Mouse (Mus musculus) MEL (cell line): ENCODE data around the gene Efnb1. TPM values are rescaled to one million over a fixed set of nuclear protein-coding genes. Genes with fewer than 3 reads are reported as not detected.

Experiments used
- DNase-seq: peaks from one replicate; pipeline ENCODE4 v3.0.0; 2011; ENCODE audit warnings: low read depth, low spot score
- H3K27ac ChIP-seq: 2 replicates; pipeline ENCODE4 v1.5.1; 2012; ENCODE audit warnings: low read depth, mild to moderate bottlenecking, control low read depth, low read length, moderate library complexity; ENCODE audit not compliant: control insufficient read depth
- H3K27me3 ChIP-seq, 2 experiments: fragments of 150-350 bp in 1 of 2; sonication (generic) in 1 of 2; 2 replicates each; pipeline ENCODE4 v1.6.1; 2012; ENCODE audit warnings: low read length in 2 of 2, mild to moderate bottlenecking in 2 of 2, improper control_type of control experiment in 1 of 2, moderate library complexity in 1 of 2; ENCODE audit not compliant: insufficient read depth in 2 of 2, control insufficient read depth in 1 of 2
- H3K36me3 ChIP-seq, 2 experiments: 2 replicates each; pipeline ENCODE4 v1.6.1; 2012 to 2014; ENCODE audit warnings: low read length in 2 of 2, improper control_type of control experiment in 1 of 2, inconsistent platforms in 1 of 2, mild to moderate bottlenecking in 1 of 2; ENCODE audit not compliant: insufficient read depth in 2 of 2, control insufficient read depth in 1 of 2
- H3K4me1 ChIP-seq, 2 experiments: fragments of 150-350 bp in 1 of 2; sonication (generic) in 1 of 2; 2 replicates each; pipeline ENCODE4 v1.6.1; 2012; ENCODE audit warnings: low read length in 2 of 2, improper control_type of control experiment in 1 of 2, mild to moderate bottlenecking in 1 of 2; ENCODE audit not compliant: insufficient read depth in 2 of 2, control insufficient read depth in 1 of 2
- H3K4me3 ChIP-seq, 2 experiments: fragments of 150-350 bp in 1 of 2; sonication (generic) in 1 of 2; 2 replicates each; pipeline ENCODE4 v1.5.1; 2012; ENCODE audit warnings: low read depth in 2 of 2, low read length in 2 of 2, mild to moderate bottlenecking in 2 of 2, moderate library complexity in 2 of 2, control low read depth in 1 of 2, improper control_type of control experiment in 1 of 2; ENCODE audit not compliant: control insufficient read depth in 1 of 2, insufficient read depth in 1 of 2
- H3K79me2 ChIP-seq: 2 replicates; pipeline ENCODE4 v1.6.1; 2012; ENCODE audit warnings: mild to moderate bottlenecking, low read length, moderate library complexity; ENCODE audit not compliant: control insufficient read depth, poor library complexity, insufficient read depth
- H3K9ac ChIP-seq: 2 replicates; pipeline ENCODE4 v1.6.1; 2012; ENCODE audit warnings: low read depth, mild to moderate bottlenecking, control low read depth, low read length, moderate library complexity; ENCODE audit not compliant: control insufficient read depth, poor library complexity, severe bottlenecking
- H3K9me3 ChIP-seq: fragments of 150-350 bp; sonication (generic); replicated peaks from 2 replicates; pipeline ENCODE4 v1.6.1; 2012; ENCODE audit warnings: mild to moderate bottlenecking, low read length, improper control_type of control experiment, moderate library complexity; ENCODE audit not compliant: insufficient read depth
- BHLHE40 ChIP-seq: IDR thresholded peaks from 2 replicates; pipeline ENCODE4 v1.6.1; 2012; ENCODE audit warnings: low read depth, mild to moderate bottlenecking, inconsistent platforms, low read length, improper control_type of control experiment, borderline replicate concordance
- CHD2 ChIP-seq: IDR thresholded peaks from 2 replicates; pipeline ENCODE4 v1.6.1; 2011; ENCODE audit warnings: low read length, improper control_type of control experiment
- CTCF ChIP-seq, 3 experiments: IDR thresholded peaks in 2 of 3; conservative IDR thresholded peaks in 1 of 3; 2 replicates each; pipeline ENCODE4 v1.5.1; 2011 to 2012; ENCODE audit warnings: low read length in 3 of 3, low read depth in 2 of 3, mild to moderate bottlenecking in 2 of 3, improper control_type of control experiment in 1 of 3, inconsistent platforms in 1 of 3, mixed read lengths in 1 of 3, moderate library complexity in 1 of 3; ENCODE audit not compliant: control insufficient read depth in 1 of 3, insufficient read depth in 1 of 3, poor library complexity in 1 of 3, severe bottlenecking in 1 of 3
- E2F4 ChIP-seq: IDR thresholded peaks from 2 replicates; pipeline ENCODE4 v1.6.1; 2011; ENCODE audit warnings: low read depth, low read length, improper control_type of control experiment, borderline replicate concordance
- ELF1 ChIP-seq: IDR thresholded peaks from 2 replicates; pipeline ENCODE4 v1.6.1; 2014; ENCODE audit warnings: low read depth, mild to moderate bottlenecking, inconsistent platforms, low read length, improper control_type of control experiment, moderate library complexity
- EP300 ChIP-seq, 2 experiments: IDR thresholded peaks; 2 replicates each; pipeline ENCODE4 v1.6.1; 2011; ENCODE audit warnings: improper control_type of control experiment in 2 of 2, low read length in 2 of 2, low read depth in 1 of 2, mild to moderate bottlenecking in 1 of 2
- ETS1 ChIP-seq: IDR thresholded peaks from 2 replicates; pipeline ENCODE4 v1.6.1; 2012; ENCODE audit warnings: low read depth, mild to moderate bottlenecking, inconsistent platforms, low read length, improper control_type of control experiment, moderate library complexity
- GATA1 ChIP-seq: IDR thresholded peaks from 2 replicates; pipeline ENCODE4 v1.6.1; 2011; ENCODE audit warnings: low read depth, low read length, improper control_type of control experiment
- KAT2A ChIP-seq: conservative IDR thresholded peaks from 2 replicates; pipeline ENCODE4 v1.6.1; 2012; ENCODE audit warnings: low read depth, low read length, improper control_type of control experiment, inconsistent platforms
- MAX ChIP-seq: IDR thresholded peaks from 2 replicates; pipeline ENCODE4 v1.6.1; 2011; ENCODE audit warnings: low read length, improper control_type of control experiment
- MEF2A ChIP-seq: IDR thresholded peaks from 2 replicates; pipeline ENCODE4 v1.6.1; 2014; ENCODE audit warnings: low read depth, mild to moderate bottlenecking, inconsistent platforms, low read length, improper control_type of control experiment; ENCODE audit not compliant: poor library complexity, insufficient replicate concordance, severe bottlenecking; ENCODE audit errors: extremely low read depth
- MXI1 ChIP-seq: IDR thresholded peaks from 2 replicates; pipeline ENCODE4 v1.6.1; 2011; ENCODE audit warnings: mild to moderate bottlenecking, low read depth, low read length, improper control_type of control experiment
- MYC ChIP-seq: IDR thresholded peaks from 2 replicates; pipeline ENCODE4 v1.6.1; 2011; ENCODE audit warnings: low read depth, mild to moderate bottlenecking, low read length, improper control_type of control experiment, moderate library complexity
- NELFE ChIP-seq: IDR thresholded peaks from 2 replicates; pipeline ENCODE4 v1.6.1; 2011; ENCODE audit warnings: low read depth, low read length, improper control_type of control experiment
- POLR2AphosphoS5 ChIP-seq: IDR thresholded peaks from 2 replicates; pipeline ENCODE4 v1.6.1; 2012; ENCODE audit warnings: low read depth, borderline replicate concordance, mild to moderate bottlenecking, inconsistent platforms, low read length, moderate library complexity, mixed read lengths
- RAD21 ChIP-seq: IDR thresholded peaks from 2 replicates; pipeline ENCODE4 v1.6.1; 2011; ENCODE audit warnings: mild to moderate bottlenecking, low read depth, low read length, improper control_type of control experiment
- RCOR1 ChIP-seq: IDR thresholded peaks from 2 replicates; pipeline ENCODE4 v1.6.1; 2012; ENCODE audit warnings: low read depth, mild to moderate bottlenecking, inconsistent platforms, low read length, improper control_type of control experiment
- SIN3A ChIP-seq: IDR thresholded peaks from 2 replicates; pipeline ENCODE4 v1.6.1; 2012; ENCODE audit warnings: low read length, improper control_type of control experiment, inconsistent platforms
- SMC3 ChIP-seq: IDR thresholded peaks from 2 replicates; pipeline ENCODE4 v1.6.1; 2011; ENCODE audit warnings: low read depth, low read length, improper control_type of control experiment
- TAL1 ChIP-seq: IDR thresholded peaks from 2 replicates; pipeline ENCODE4 v1.6.1; 2012; ENCODE audit warnings: mild to moderate bottlenecking, inconsistent platforms, low read length, moderate library complexity, mixed read lengths
- TBP ChIP-seq: IDR thresholded peaks from 2 replicates; pipeline ENCODE4 v1.8.0; 2011; ENCODE audit warnings: low read depth, low read length, improper control_type of control experiment
- TCF12 ChIP-seq: IDR thresholded peaks from 2 replicates; pipeline ENCODE4 v1.6.1; 2014; ENCODE audit warnings: low read depth, mild to moderate bottlenecking, inconsistent platforms, low read length, improper control_type of control experiment, moderate library complexity
- UBTF ChIP-seq: IDR thresholded peaks from 2 replicates; pipeline ENCODE4 v1.6.1; 2012; ENCODE audit warnings: low read depth, mild to moderate bottlenecking, inconsistent platforms, low read length, improper control_type of control experiment, moderate library complexity, borderline replicate concordance; ENCODE audit not compliant: insufficient read depth
- USF1 ChIP-seq: IDR thresholded peaks from 2 replicates; pipeline ENCODE4 v1.6.1; 2014; ENCODE audit warnings: low read depth, mild to moderate bottlenecking, inconsistent platforms, low read length, improper control_type of control experiment, moderate library complexity
- USF2 ChIP-seq, 2 experiments: IDR thresholded peaks; 2 replicates each; pipeline ENCODE4 v1.6.1; 2011 to 2012; ENCODE audit warnings: improper control_type of control experiment in 2 of 2, low read length in 2 of 2, borderline replicate concordance in 1 of 2, inconsistent platforms in 1 of 2, low read depth in 1 of 2, mild to moderate bottlenecking in 1 of 2; ENCODE audit not compliant: insufficient read depth in 1 of 2
- ZC3H11A ChIP-seq: IDR thresholded peaks from 2 replicates; pipeline ENCODE4 v1.6.1; 2012; ENCODE audit warnings: low read depth, mild to moderate bottlenecking, inconsistent platforms, low read length, improper control_type of control experiment
- ZKSCAN1 ChIP-seq: IDR thresholded peaks from 2 replicates; pipeline ENCODE4 v1.6.1; 2012; ENCODE audit warnings: low read depth, mild to moderate bottlenecking, inconsistent platforms, low read length, improper control_type of control experiment, moderate library complexity
- ZMIZ1 ChIP-seq: IDR thresholded peaks from 2 replicates; pipeline ENCODE4 v1.6.1; 2012; ENCODE audit warnings: low read depth, mild to moderate bottlenecking, inconsistent platforms, low read length, improper control_type of control experiment, moderate library complexity
- polyA plus RNA-seq, 2 experiments: library from polyadenylated mRNA; stranded (reverse) in 1 of 2; unstranded in 1 of 2; fragments of >175 nt in 1 of 2; fragments of >200 nt in 1 of 2; gene quantifications; 2 replicates each; pipeline versions ENCODE4 v1.2.1 to v1.2.4; 2012; ENCODE audit warnings: low replicate concordance in 2 of 2, low read depth in 1 of 2; ENCODE audit not compliant: insufficient read length in 2 of 2, insufficient read depth in 1 of 2, missing spikeins in 1 of 2
- total RNA-seq: library from RNA; depleted of rRNA; stranded (reverse); fragments of 300-350 nt; gene quantifications from 2 replicates; pipeline ENCODE4 v1.2.3, GENCODE M21; 2012

Efnb1 gene
- total and polyA plus RNA-seq, 3 experiments = 6.0 to 8.2 TPM; not detected in 1

DNA sequence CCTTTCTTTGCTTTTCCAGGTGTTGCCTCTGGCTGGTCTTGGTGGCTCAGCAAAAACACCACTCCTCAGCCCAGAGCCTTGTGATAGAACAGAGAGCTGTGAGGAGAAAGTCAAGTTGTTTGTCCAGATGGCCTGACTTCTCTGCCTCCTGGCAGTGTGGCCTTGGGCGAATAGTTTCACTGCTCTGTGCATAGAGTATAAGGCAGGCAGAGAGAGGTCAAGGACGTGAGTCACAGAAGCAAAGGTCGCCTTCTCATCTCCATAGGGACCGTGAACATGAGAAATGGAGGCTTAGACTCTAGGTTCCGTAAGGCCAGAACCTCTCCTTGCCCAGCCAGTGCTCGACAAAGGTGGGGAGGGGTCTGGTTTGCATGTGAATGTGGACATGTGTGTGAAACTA lies 3.4 kb upstream of the Efnb1 start:
- Histone ChIP-seq H3K27me3 (no peaks in the 10 kb centered on the region), H3K9ac (no peak overlapping the region), H3K79me2 (0 out of 2 replicates have a peak, but pooled peaks cover 2% of the 10 kb centered on the region), H3K27ac (no peak overlapping the region), H3K4me1 (peaks cover 0 to under 1% of the 10 kb centered on the region in 2 experiments; a peak in 1 of 4 replicates), H3K4me3 (no peak overlapping the region), H3K36me3 (no peaks in the 10 kb centered on the region), H3K9me3 (no peaks in the 10 kb centered on the region)
- TF ChIP-seq MYC (no peak), ZMIZ1 (no peak), POLR2AphosphoS5 (no peak), KAT2A (no peak), GATA1 (no peak), USF2 (IDR thresholded peaks at IDR 0.05; ENCODE audit: borderline replicate concordance in 1 of 2, insufficient read depth in 1 of 2, low read depth in 1 of 2, low read length in 2 of 2) (no peak), E2F4 (no peak), ETS1 (no peak), ZC3H11A (no peak), ZKSCAN1 (no peak), SMC3 (no peak), MEF2A (no peak), MXI1 (no peak), CTCF (IDR thresholded peaks at IDR 0.05 in 2 of 3, conservative IDR thresholded peaks at IDR 0.05 in 1 of 3; ENCODE audit: control insufficient read depth in 1 of 3, insufficient read depth in 1 of 3, low read depth in 2 of 3, low read length in 3 of 3, poor library complexity in 1 of 3, severe bottlenecking in 1 of 3) (no peak), TAL1 (no peak)
- no peak for DNase-seq

DNA sequence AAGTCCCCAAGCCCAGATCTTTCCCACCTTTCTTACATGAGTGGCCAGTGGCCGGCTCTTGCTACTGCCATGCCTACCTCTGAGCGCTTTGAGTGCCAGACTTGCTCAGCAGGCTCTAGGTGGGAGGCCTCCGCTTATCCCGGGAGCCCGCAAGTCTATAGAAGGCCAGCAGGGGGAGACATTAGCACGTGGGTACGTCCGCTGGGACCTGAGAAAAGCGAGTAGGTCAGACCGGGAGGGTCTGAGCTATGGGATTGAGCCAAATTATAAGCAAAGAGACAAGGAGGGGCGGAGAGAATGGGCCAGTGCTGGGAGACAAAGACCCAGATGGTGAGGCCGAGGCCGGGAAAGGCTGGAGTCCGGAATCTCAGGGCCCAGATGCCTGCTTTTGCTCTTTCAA lies 1.0 kb upstream of the Efnb1 start:
- peak; percentile 83 for DNase-seq
- Histone ChIP-seq H3K27me3 (no peaks in the 10 kb centered on the region), H3K4me3 (peak overlapping the region; percentile 57 to 60), H3K79me2 (peaks cover 4% of the 10 kb centered on the region; the same call in 1 of the 2 replicates), H3K4me1 (peaks cover 0 to 6% of the 10 kb centered on the region in 2 experiments; a peak in 1 of 4 replicates), H3K9me3 (no peaks in the 10 kb centered on the region), H3K27ac (no peak overlapping the region), H3K36me3 (no peaks in the 10 kb centered on the region), H3K9ac (peak overlapping the region; percentile 62)
- TF ChIP-seq GATA1 = no peak
- no peak for TF ChIP-seq USF1
- no peak for TF ChIP-seq KAT2A
- no peak for TF ChIP-seq SIN3A
- TF ChIP-seq TBP = no peak
- no peak for TF ChIP-seq TCF12
- no peak for TF ChIP-seq EP300 (IDR thresholded peaks at IDR 0.05; ENCODE audit: low read depth in 1 of 2, low read length in 2 of 2)
- peak; percentile 84 for TF ChIP-seq ZC3H11A
- TF ChIP-seq RCOR1 = no peak
- no peak for TF ChIP-seq BHLHE40
- TF ChIP-seq MEF2A = no peak
- no peak for TF ChIP-seq POLR2AphosphoS5
- peak; percentile 88 for TF ChIP-seq SMC3
- no peak for TF ChIP-seq MYC
- TF ChIP-seq ZKSCAN1 = no peak
- peak; percentile 43; the same call in 1 of the 2 replicates for TF ChIP-seq MAX
- peak; percentile 86 for TF ChIP-seq RAD21
- TF ChIP-seq NELFE = no peak
- TF ChIP-seq USF2 (IDR thresholded peaks at IDR 0.05; ENCODE audit: borderline replicate concordance in 1 of 2, insufficient read depth in 1 of 2, low read depth in 1 of 2, low read length in 2 of 2) = no peak
- no peak for TF ChIP-seq UBTF
- no peak for TF ChIP-seq CHD2
- TF ChIP-seq ELF1 = no peak
- TF ChIP-seq CTCF (IDR thresholded peaks at IDR 0.05 in 2 of 3, conservative IDR thresholded peaks at IDR 0.05 in 1 of 3; ENCODE audit: control insufficient read depth in 1 of 3, insufficient read depth in 1 of 3, low read depth in 2 of 3, low read length in 3 of 3, poor library complexity in 1 of 3, severe bottlenecking in 1 of 3) = peak; percentile 39 to 80 (median 80)
- TF ChIP-seq ETS1 = no peak
